Mouse (Mus musculus) thymus, postnatal 14 days (tissue): Measurements from ENCODE around the gene Defb45.

ENCODE experiments used
- DNase-seq: peaks from one replicate; pipeline ENCODE4 v3.0.0; 2021

The Defb45 gene

GRCm38 (mm10) chr2:152599299-152599698, at the start of gene Defb45:
TSS of gene Defb45 (minus strand) at chr2:152599399.
- DNase-seq = no peak

GRCm38 (mm10) chr2:152639406-152640113, 40.4 kb upstream of the Defb45 start:
- no peak for DNase-seq

- no peak for DNase-seq
These were observed 39.7 kb upstream of the Defb45 start for GRCm38 (mm10) chr2:152638865-152639264.

- DNase-seq = no peak
These were observed 38.2 kb upstream of the Defb45 start for GRCm38 (mm10) chr2:152637381-152637780.

GRCm38 (mm10) chr2:152637006-152637322, 37.8 kb upstream of the Defb45 start:
- DNase-seq = no peak

- no peak for DNase-seq
These were observed 37.2 kb upstream of the Defb45 start for GRCm38 (mm10) chr2:152636246-152637005.

GRCm38 (mm10) chr2:152634311-152634710, 35.1 kb upstream of the Defb45 start:
- DNase-seq = no peak

GRCm38 (mm10) chr2:152633334-152633733, 34.1 kb upstream of the Defb45 start:
- DNase-seq = no peak

GRCm38 (mm10) chr2:152629904-152630303, 30.7 kb upstream of the Defb45 start:
- no peak for DNase-seq

- no peak for DNase-seq
These were observed 30.0 kb upstream of the Defb45 start for GRCm38 (mm10) chr2:152629239-152629638.

- no peak for DNase-seq
These were observed 28.9 kb upstream of the Defb45 start for GRCm38 (mm10) chr2:152628066-152628465.

GRCm38 (mm10) chr2:152626774-152627591, 27.8 kb upstream of the Defb45 start, which contains the start of gene Rem1:
TSS of gene Rem1 (plus strand) at chr2:152626951.
- DNase-seq = no peak

- no peak for DNase-seq
These were observed 26.1 kb upstream of the Defb45 start for GRCm38 (mm10) chr2:152625256-152625655.

GRCm38 (mm10) chr2:152624566-152624965, 25.4 kb upstream of the Defb45 start:
- no peak for DNase-seq

- no peak for DNase-seq
These were observed 23.8 kb upstream of the Defb45 start, which contains the start of gene Defb25 for GRCm38 (mm10) chr2:152622953-152623352. TSS of gene Defb25 (minus strand) at chr2:152623053.

- DNase-seq = no peak
These were observed 23.0 kb upstream of the Defb45 start for GRCm38 (mm10) chr2:152622151-152622550.

- DNase-seq = no peak
These were observed 21.4 kb upstream of the Defb45 start for GRCm38 (mm10) chr2:152620367-152621134.

- DNase-seq = peak; percentile 38
These were observed 18.2 kb upstream of the Defb45 start for GRCm38 (mm10) chr2:152617374-152617773.

GRCm38 (mm10) chr2:152616470-152616869, 17.3 kb upstream of the Defb45 start:
- no peak for DNase-seq

GRCm38 (mm10) chr2:152615563-152615962, 16.4 kb upstream of the Defb45 start:
- DNase-seq = peak; percentile 51

GRCm38 (mm10) chr2:152612193-152612592, 13.0 kb upstream of the Defb45 start:
- no peak for DNase-seq

- DNase-seq = no peak
These were observed 9.5 kb upstream of the Defb45 start for GRCm38 (mm10) chr2:152608719-152609118.

GRCm38 (mm10) chr2:152607746-152608145, 8.5 kb upstream of the Defb45 start:
- DNase-seq = no peak
